Mouse (Mus musculus): ENCODE measurements around the gene Gpatch4. TPM values are rescaled to one million over a fixed set of nuclear protein-coding genes. Genes with fewer than 3 reads are reported as not detected.

Gene Gpatch4
- polyA plus RNA-seq, 1 experiment from 2014 or later, result 45.4 TPM

DNA sequence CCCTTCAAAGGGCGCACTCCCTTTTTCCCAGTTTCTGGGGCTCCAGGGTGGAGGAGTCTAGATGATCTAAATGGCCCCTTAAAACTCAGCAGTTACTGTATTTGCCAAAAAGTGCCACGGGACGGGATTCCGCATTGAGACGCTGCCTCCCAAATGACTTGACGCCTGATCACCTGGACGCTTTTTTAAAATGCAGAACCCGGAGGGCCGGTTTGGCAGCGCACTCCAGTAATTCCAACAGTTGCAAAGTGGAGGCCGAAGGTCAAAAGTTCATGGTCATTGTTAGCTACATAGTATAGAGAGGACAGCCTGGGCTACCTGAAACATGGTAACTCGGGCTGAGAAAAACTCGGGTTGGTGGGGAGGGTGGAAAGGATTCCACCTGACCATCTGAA, 39.3 kb downstream of the Gpatch4 start:
- Histone ChIP-seq H3K4me2 (peak overlapping the region; percentile 79), H3K27ac (peak overlapping the region; percentile 28; the same call in 1 of the 2 replicates)
- ATAC-seq (replicated peaks; ENCODE audit: low FRiP score), result no peak

DNA sequence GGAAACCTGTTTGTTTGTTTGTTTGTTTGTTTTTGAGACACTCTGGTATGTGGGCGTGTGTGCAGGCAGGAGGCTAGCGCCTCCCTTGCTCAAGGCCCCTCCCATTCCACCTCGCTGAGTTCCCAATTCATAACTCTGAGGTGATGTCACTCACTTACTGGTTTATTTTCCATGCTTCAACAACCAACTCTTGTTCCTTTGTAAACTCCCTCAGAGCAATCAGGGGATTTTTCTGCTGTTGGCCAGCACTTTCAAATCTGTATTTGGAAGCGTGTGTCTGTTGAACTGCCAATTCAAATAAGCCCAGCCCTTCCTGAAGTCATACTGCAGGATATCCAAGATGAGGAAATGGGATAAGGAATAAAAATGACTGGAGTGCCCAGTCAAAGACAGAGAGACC, 39.8 kb downstream of the Gpatch4 start:
- H3K27ac ChIP-seq, result no peak overlapping the region
- H3K9ac ChIP-seq, result peak overlapping the region; percentile 49; the same call in 1 of the 2 replicates
- no peak for ATAC-seq (replicated peaks; ENCODE audit: low FRiP score)
- H3K4me2 ChIP-seq, result peak overlapping the region; percentile 79
- peak overlapping the region; percentile 70 for H3K4me3 ChIP-seq (replicated peaks)
- H3K4me1 ChIP-seq, result peaks cover 21% of the 10 kb centered on the region
- H3K9me3 ChIP-seq (replicated peaks), result no peaks in the 10 kb centered on the region
- peaks cover 26% of the 10 kb centered on the region for H3K36me3 ChIP-seq
- H3K27me3 ChIP-seq, result no peaks in the 10 kb centered on the region
- 13% methylated on average over 4 of the region's 4 CpGs for WGBS

More for the DNA sequence above, 39.3 kb downstream of the Gpatch4 start:
- H3K36me3 ChIP-seq, result peaks cover 26% of the 10 kb centered on the region
- H3K9me3 ChIP-seq (replicated peaks), result no peaks in the 10 kb centered on the region
- no peaks in the 10 kb centered on the region for H3K27me3 ChIP-seq
- H3K4me3 ChIP-seq (replicated peaks), result peak overlapping the region; percentile 70
- WGBS, result 2% methylated on average over 13 of the region's 13 CpGs
- H3K4me1 ChIP-seq, result peaks cover 21% of the 10 kb centered on the region
- H3K9ac ChIP-seq, result peak overlapping the region; percentile 49

DNA sequence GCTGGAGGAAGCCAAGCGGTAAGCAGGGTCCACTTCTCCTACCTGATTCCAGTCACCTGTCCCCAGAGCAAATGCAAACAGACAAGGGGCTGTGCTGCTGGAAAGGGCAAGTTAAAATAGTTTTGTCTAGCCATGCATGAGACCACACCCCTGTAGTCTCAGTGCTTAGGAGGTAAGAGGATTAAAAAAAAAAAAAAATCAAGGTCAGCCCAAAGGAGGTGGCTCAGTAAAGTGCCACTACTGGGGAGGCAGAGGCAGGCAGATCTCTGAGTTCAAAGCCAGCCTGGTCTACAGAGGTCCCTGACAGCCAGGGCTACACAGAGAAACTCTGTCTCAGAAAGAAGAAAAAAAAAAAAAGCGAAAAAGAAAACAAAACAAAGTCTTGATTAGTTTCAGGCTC, 41.1 kb downstream of the Gpatch4 start:
- ATAC-seq (replicated peaks; ENCODE audit: low FRiP score), result no peak
- no peak overlapping the region for H3K4me2 ChIP-seq
- no peak overlapping the region for H3K27ac ChIP-seq
- H3K4me3 ChIP-seq (replicated peaks), result no peak overlapping the region
- peaks cover 21% of the 10 kb centered on the region for H3K4me1 ChIP-seq
- H3K36me3 ChIP-seq, result peaks cover 36% of the 10 kb centered on the region
- no peak overlapping the region for H3K9ac ChIP-seq
- H3K9me3 ChIP-seq (replicated peaks), result no peaks in the 10 kb centered on the region
- H3K27me3 ChIP-seq, result no peaks in the 10 kb centered on the region
- 96% methylated on average over 2 of the region's 2 CpGs for WGBS

DNA sequence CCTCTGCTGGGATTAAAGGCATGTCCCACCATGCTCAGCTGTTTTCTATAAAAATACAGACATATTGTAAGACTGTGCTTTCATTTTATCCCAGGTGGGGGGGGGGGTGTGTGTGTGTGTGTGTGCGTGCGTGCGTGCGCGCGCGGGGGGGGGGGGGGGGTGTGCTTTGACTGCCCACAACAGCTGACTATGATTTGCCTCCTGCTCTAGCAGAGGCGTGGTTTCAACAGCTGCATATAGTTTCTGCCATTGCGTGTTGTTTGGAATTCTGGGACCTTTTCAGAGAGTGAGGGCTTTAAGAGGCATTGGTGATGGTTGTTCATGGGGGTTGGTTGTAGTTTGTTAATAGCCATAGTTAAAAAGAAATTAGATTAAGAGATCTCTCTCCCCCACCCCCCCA, 42.6 kb downstream of the Gpatch4 start:
- peaks cover 51% of the 10 kb centered on the region for H3K36me3 ChIP-seq
- no peak overlapping the region for H3K4me2 ChIP-seq
- H3K9ac ChIP-seq, result no peak overlapping the region
- H3K4me1 ChIP-seq, result peaks cover 21% of the 10 kb centered on the region
- H3K4me3 ChIP-seq (replicated peaks), result no peak overlapping the region
- ATAC-seq (replicated peaks; ENCODE audit: low FRiP score), result no peak
- WGBS, result 78% methylated on average over 4 of the region's 9 CpGs
- no peaks in the 10 kb centered on the region for H3K27me3 ChIP-seq
- H3K9me3 ChIP-seq (replicated peaks), result no peaks in the 10 kb centered on the region
- no peak overlapping the region for H3K27ac ChIP-seq

DNA sequence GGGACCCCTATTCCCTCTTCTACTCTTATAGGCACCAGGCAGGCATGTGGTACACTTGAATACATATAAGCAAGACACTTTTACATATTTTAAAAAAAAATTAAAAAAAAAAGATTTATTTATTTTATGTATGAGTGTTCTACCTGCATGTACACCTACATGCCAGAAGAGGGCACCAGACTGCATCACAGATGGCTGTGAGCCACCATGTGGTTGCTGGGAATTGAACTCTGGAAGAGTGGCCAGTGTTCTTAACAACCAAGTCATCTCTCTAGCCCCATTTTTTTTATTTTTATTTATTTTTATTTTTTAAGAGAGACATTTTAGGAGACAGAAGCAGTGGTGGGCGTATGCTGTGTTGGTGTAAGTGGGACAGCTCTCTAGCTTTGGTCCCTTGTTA, 44.8 kb downstream of the Gpatch4 start:
- Histone ChIP-seq H3K4me1 (peaks cover 10% of the 10 kb centered on the region), H3K27ac (no peak overlapping the region), H3K9me3 (replicated peaks) (no peaks in the 10 kb centered on the region), H3K9ac (no peak overlapping the region), H3K27me3 (no peaks in the 10 kb centered on the region), H3K4me3 (replicated peaks) (no peak overlapping the region), H3K36me3 (peaks cover 73% of the 10 kb centered on the region), H3K4me2 (no peak overlapping the region)
- no peak for ATAC-seq (replicated peaks; ENCODE audit: low FRiP score)
- WGBS, result 92% methylated on average over 1 of the region's 1 CpGs

DNA sequence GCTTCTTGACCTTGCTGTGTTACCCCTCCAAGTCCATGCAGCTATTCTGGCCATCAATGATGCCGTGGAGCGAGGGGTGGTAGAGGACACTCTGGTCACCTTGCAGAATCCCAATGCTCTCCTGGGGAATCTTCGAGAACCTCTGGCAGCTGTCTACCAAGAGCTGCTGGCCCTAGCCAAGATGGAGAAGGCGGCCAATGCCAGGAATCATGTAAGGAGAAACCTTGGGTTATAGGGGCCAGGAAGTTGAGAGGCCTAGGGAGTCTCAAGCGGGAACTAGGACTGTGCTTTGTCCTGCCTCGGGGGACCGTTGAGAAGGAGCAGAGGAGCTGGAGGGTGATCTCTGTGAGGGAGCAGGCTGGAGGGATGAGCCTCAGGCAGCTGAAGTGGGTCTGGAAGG, 47.2 kb downstream of the Gpatch4 start:
- no peak overlapping the region for H3K9ac ChIP-seq
- no peaks in the 10 kb centered on the region for H3K9me3 ChIP-seq (replicated peaks)
- H3K4me2 ChIP-seq, result no peak overlapping the region
- H3K36me3 ChIP-seq, result peaks cover 82% of the 10 kb centered on the region
- H3K27me3 ChIP-seq, result no peaks in the 10 kb centered on the region
- 92% methylated on average over 7 of the region's 7 CpGs for WGBS
- no peak for ATAC-seq (replicated peaks; ENCODE audit: low FRiP score)
- no peaks in the 10 kb centered on the region for H3K4me1 ChIP-seq
- H3K27ac ChIP-seq, result no peak overlapping the region
- no peak overlapping the region for H3K4me3 ChIP-seq (replicated peaks)

DNA sequence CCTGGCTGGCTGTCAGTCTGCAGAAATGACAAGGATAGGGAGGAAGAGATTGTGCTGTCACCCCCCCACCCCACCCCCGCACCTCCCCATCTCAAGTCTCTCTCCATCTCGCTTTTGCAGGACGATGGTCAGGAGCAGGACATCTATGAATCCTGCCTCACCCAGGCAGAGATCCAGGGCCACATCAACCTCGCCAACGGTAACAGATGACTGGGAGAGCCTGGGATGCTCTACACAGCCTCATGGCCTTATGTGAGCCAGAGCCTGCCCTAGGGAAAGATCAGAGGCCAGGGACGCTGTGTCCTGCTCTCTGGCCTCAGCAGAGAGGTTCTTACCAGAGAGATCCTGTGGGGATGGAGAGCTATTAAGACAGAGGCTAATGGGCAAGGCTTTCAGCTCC, 47.7 kb downstream of the Gpatch4 start:
- WGBS, result 96% methylated on average over 6 of the region's 6 CpGs
- no peak for ATAC-seq (replicated peaks; ENCODE audit: low FRiP score)
- Histone ChIP-seq H3K4me1 (no peaks in the 10 kb centered on the region), H3K36me3 (peaks cover 85% of the 10 kb centered on the region), H3K4me3 (replicated peaks) (no peak overlapping the region), H3K4me2 (no peak overlapping the region), H3K9ac (no peak overlapping the region), H3K9me3 (replicated peaks) (no peaks in the 10 kb centered on the region), H3K27me3 (no peaks in the 10 kb centered on the region), H3K27ac (no peak overlapping the region)

DNA sequence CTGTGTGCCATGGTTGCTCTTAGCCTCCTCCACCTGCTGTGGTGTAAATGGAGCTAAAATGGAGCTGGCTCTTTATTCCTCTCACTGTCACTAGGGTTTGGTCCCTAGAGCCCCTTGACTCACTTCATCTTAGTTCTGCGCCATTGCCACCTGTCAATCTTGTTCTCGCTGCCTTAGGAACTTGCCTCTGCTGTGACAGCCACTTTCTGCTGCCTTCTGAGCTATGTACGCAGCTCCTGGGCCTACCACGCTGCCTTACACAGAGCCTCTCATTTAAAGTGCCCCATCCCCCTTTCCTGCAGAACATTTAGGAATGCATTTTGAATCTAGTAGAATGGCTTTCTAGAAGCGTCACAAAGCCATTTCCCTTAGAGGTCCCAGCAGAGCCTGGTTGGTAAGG, 51.2 kb downstream of the Gpatch4 start:
- Histone ChIP-seq H3K36me3 (peaks cover 89% of the 10 kb centered on the region), H3K27ac (no peak overlapping the region), H3K4me1 (no peaks in the 10 kb centered on the region), H3K4me3 (replicated peaks) (no peak overlapping the region), H3K9me3 (replicated peaks) (no peaks in the 10 kb centered on the region), H3K4me2 (no peak overlapping the region), H3K27me3 (no peaks in the 10 kb centered on the region), H3K9ac (no peak overlapping the region)
- 88% methylated on average over 5 of the region's 5 CpGs for WGBS
- ATAC-seq (replicated peaks; ENCODE audit: low FRiP score), result no peak

DNA sequence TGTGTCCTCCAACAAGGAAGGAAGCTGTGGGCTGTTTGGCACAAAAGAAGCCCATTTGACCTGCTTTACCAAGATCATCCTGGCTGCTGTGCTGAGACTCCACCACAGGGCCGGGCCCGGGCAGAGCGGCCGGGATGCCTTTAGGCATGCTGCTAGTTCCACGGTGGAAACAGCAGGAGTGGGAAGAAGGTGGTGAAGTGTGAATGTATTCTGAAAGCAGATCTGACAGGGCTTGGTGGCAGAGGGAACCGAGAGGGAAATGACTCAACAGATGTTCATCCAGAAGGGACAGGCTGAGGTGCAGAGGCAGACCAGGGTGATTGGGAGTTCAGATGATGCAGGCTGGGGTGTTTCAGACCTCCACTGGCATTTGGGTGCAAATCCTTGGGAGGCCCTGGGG, 54.8 kb downstream of the Gpatch4 start:
- H3K27ac ChIP-seq, result no peak overlapping the region
- peaks cover 84% of the 10 kb centered on the region for H3K36me3 ChIP-seq
- H3K4me1 ChIP-seq, result no peaks in the 10 kb centered on the region
- H3K4me3 ChIP-seq (replicated peaks), result no peak overlapping the region
- ATAC-seq (replicated peaks; ENCODE audit: low FRiP score), result no peak
- no peak overlapping the region for H3K9ac ChIP-seq
- 85% methylated on average over 6 of the region's 6 CpGs for WGBS
- no peaks in the 10 kb centered on the region for H3K9me3 ChIP-seq (replicated peaks)
- H3K4me2 ChIP-seq, result no peak overlapping the region
- H3K27me3 ChIP-seq, result no peaks in the 10 kb centered on the region

DNA sequence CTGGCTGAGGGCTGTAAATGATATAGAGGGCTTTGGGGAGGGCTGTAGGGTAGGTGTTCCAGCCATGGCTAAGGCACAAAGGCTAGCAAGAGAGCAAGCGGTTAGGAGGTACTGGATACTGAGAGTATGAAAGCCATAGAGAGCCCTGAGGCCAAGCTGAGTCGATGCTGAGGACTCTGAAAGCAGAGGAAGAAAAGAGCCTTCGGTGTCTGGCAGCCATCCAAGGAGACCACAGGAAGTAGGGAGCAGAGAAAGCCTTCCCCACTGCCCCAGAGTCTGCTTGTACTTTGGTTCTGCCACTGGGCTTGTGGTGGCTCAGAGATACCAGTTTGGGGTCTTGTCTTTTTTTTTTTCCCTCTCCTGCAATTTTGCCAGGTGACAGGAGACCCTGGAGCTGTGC, 57.3 kb downstream of the Gpatch4 start:
- Histone ChIP-seq H3K36me3 (peaks cover 85% of the 10 kb centered on the region), H3K27ac (no peak overlapping the region), H3K4me2 (no peak overlapping the region), H3K9me3 (replicated peaks) (no peaks in the 10 kb centered on the region), H3K9ac (no peak overlapping the region), H3K4me3 (replicated peaks) (no peak overlapping the region), H3K4me1 (no peaks in the 10 kb centered on the region), H3K27me3 (no peaks in the 10 kb centered on the region)
- 58% methylated on average over 3 of the region's 3 CpGs for WGBS
- no peak for ATAC-seq (replicated peaks; ENCODE audit: low FRiP score)

DNA sequence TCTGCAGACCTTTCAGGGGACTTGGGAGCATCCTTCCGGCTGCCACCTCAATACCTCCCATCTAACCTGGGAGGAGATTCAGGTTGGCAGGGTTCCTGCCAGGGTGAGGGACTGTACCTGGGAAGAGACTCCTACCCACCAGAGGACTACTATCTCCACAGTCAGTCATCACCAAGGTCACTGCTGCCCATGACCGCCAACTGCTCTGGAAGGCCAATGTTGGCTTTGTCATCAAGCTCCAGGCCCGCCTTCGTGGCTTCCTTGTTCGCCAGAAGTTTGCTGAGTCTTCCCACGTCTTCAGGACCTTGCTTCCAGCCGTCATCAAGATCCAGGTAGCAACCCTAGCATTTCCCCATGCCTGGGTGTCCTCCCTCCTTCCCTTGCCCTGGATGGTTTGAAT, 58.8 kb downstream of the Gpatch4 start:
- Histone ChIP-seq H3K4me3 (replicated peaks) (no peak overlapping the region), H3K9ac (no peak overlapping the region), H3K9me3 (replicated peaks) (no peaks in the 10 kb centered on the region), H3K27me3 (no peaks in the 10 kb centered on the region), H3K4me1 (no peaks in the 10 kb centered on the region), H3K27ac (0 out of 2 replicates have a peak overlapping the region, but pooled peaks have one; percentile 63), H3K4me2 (no peak overlapping the region), H3K36me3 (peaks cover 93% of the 10 kb centered on the region)
- 88% methylated on average over 7 of the region's 7 CpGs for WGBS
- no peak for ATAC-seq (replicated peaks; ENCODE audit: low FRiP score)

DNA sequence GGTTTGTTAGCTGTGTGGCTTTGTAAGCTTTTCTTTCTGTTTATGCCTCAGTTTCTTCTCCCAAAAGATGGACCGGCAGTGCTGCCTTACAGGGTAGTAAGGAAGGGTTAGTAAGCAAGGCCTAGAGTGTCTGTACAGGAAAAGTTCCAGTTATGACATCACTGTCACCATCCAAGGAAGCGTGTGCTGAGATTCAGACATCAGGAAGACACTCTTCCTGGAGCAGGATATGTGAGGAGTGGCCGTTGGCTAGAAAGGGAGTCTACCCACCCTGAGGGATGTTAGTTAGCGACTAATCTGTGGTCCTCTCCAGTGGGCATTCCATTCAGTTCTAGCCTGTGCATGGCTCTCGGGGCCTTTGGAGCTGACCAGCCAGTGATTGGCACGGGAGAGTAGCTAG, 59.3 kb downstream of the Gpatch4 start:
- H3K9ac ChIP-seq, result no peak overlapping the region
- no peak overlapping the region for H3K4me2 ChIP-seq
- no peaks in the 10 kb centered on the region for H3K27me3 ChIP-seq
- peak overlapping the region; percentile 63; the same call in 1 of the 2 replicates for H3K27ac ChIP-seq
- H3K9me3 ChIP-seq (replicated peaks), result no peaks in the 10 kb centered on the region
- peak; percentile 29; the same call in 1 of the 2 replicates for ATAC-seq (replicated peaks; ENCODE audit: low FRiP score)
- H3K4me3 ChIP-seq (replicated peaks), result no peak overlapping the region
- WGBS, result 81% methylated on average over 6 of the region's 6 CpGs
- peaks cover 93% of the 10 kb centered on the region for H3K36me3 ChIP-seq
- no peaks in the 10 kb centered on the region for H3K4me1 ChIP-seq

DNA sequence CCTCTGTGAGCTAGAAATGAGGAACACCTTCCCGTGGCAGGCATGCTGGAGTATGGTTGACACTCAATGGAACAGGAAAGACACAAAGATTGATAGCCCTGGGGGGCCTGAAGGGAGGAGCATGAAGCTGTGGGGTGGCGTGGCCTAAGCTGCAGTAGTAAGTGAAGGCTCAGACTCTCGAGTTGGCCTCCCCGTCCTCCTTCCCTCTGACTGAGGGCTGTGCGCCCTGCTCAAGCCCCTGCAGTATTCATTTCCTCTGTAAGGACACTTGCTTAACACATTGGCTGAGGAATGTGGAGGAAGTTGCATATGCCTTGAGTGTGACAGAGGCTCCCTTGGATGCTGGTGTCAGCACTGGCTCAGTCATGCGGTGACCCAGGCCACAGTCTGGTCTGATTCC, 59.7 kb downstream of the Gpatch4 start:
- peak; percentile 22; the same call in 1 of the 2 replicates for ATAC-seq (replicated peaks; ENCODE audit: low FRiP score)
- Histone ChIP-seq H3K27ac (peak overlapping the region; percentile 63; the same call in 1 of the 2 replicates), H3K27me3 (no peaks in the 10 kb centered on the region), H3K36me3 (peaks cover 93% of the 10 kb centered on the region), H3K4me2 (no peak overlapping the region), H3K4me1 (no peaks in the 10 kb centered on the region), H3K4me3 (replicated peaks) (no peak overlapping the region), H3K9me3 (replicated peaks) (no peaks in the 10 kb centered on the region), H3K9ac (no peak overlapping the region)
- 71% methylated on average over 6 of the region's 6 CpGs for WGBS

Data from kidney, embryonic 15.5 days (tissue).